Mouse (Mus musculus) forebrain, embryonic 14.5 days (tissue): ENCODE data around the gene Zfp142. TPM values are rescaled to one million over a fixed set of nuclear protein-coding genes. Genes with fewer than 3 reads are reported as not detected.

ENCODE experiments used
- ATAC-seq: fragments of 200-750 bp; cut with Nextera tagmentation; 2 replicates; pipeline ENCODE4 v1.8.0; 2017; ENCODE audit warnings: mild to moderate bottlenecking, moderate library complexity
- DNase-seq: peaks from one replicate; pipeline ENCODE4 v3.0.0-alpha.2; 2015; ENCODE audit warnings: low spot score
- H3K27ac ChIP-seq: fragments of 300-500 bp; sonication (generic); 2 replicates; pipeline ENCODE4 v1.5.1; 2014; ENCODE audit warnings: low read depth, mild to moderate bottlenecking, control low read depth, low read length, moderate library complexity
- H3K27me3 ChIP-seq: fragments of 300-500 bp; sonication (generic); replicated peaks from 2 replicates; pipeline ENCODE4 v1.6.1; 2014; ENCODE audit warnings: low read length, control low read depth, mixed read lengths; ENCODE audit not compliant: control insufficient read depth, insufficient read depth
- H3K36me3 ChIP-seq: fragments of 300-500 bp; sonication (generic); 2 replicates; pipeline ENCODE4 v1.6.1; 2014; ENCODE audit warnings: low read length, control low read depth; ENCODE audit not compliant: control insufficient read depth, insufficient read depth
- H3K4me1 ChIP-seq: fragments of 300-500 bp; sonication (generic); 2 replicates; pipeline ENCODE4 v1.6.1; 2014; ENCODE audit warnings: antibody characterized with exemption, low read length, control low read depth; ENCODE audit not compliant: control insufficient read depth, insufficient read depth
- H3K4me2 ChIP-seq: fragments of 300-500 bp; sonication (generic); 2 replicates; pipeline ENCODE4 v1.6.1; 2014; ENCODE audit warnings: mild to moderate bottlenecking, control low read depth, low read length
- H3K4me3 ChIP-seq: fragments of 300-500 bp; sonication (generic); 2 replicates; pipeline ENCODE4 v1.5.1; 2014; ENCODE audit warnings: low read depth, low read length, control low read depth
- H3K9ac ChIP-seq: fragments of 300-500 bp; sonication (generic); 2 replicates; pipeline ENCODE4 v1.6.1; 2014; ENCODE audit warnings: mild to moderate bottlenecking, low read length, control low read depth, moderate library complexity
- H3K9me3 ChIP-seq: fragments of 300-500 bp; sonication (generic); replicated peaks from 2 replicates; pipeline ENCODE4 v1.6.1; 2016; ENCODE audit warnings: low read length, control low read depth, mixed read lengths; ENCODE audit not compliant: control insufficient read depth
- WGBS: fragments of 180-500 bp; shearing (Covaris S2); extraction: QIAGEN DNeasy Blood & Tissue Kit; methylation state at CpG from one replicate; pipeline ENCODE4 v1.1.7; 2014; 5-methylcytosine and 5-hydroxymethylcytosine counted together
- microRNA-seq: library from miRNA; unstranded; fragments of <30 nt; microRNA quantifications from one replicate; pipeline ENCODE4, GENCODE M21; 2016
- polyA plus RNA-seq: library from polyadenylated mRNA; unstranded; fragments of >200 nt; fragmentation: Nextera tagmentation; extraction: Ambion mirVana; gene quantifications from 2 replicates; pipeline ENCODE4 v1.2.1, GENCODE M21; 2014

The Zfp142 gene
- polyA plus RNA-seq, 1 experiment from 2014 or later, result 5.4 TPM

DNA sequence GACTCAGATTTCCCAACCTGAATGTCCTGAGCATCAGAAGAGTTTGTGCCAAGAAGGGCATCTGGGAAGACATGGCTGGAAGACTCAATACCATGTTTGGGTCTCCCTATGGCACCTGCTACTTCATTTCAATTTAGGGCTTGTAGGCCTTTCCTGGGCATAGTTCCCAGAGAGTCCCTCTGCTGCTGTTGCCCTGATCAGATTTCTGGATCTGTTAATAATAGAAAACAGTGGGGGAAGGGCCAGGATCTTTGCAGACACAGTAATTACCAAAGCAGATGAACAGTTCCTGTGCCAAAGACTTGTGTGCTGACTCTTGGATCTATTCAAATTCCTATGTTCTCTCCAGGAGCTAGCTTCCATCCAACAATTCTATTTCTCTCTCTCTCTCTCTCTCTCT, 49.4 kb downstream of the Zfp142 start:
- DNase-seq (peak; percentile 72), ATAC-seq (no peak)
- Histone ChIP-seq H3K4me1 (no peaks in the 10 kb centered on the region; the same call in 1 of the 2 replicates), H3K27ac (no peak overlapping the region), H3K4me3 (no peak overlapping the region), H3K9ac (no peak overlapping the region), H3K9me3 (no peaks in the 10 kb centered on the region), H3K4me2 (no peak overlapping the region), H3K36me3 (no peaks in the 10 kb centered on the region), H3K27me3 (no peaks in the 10 kb centered on the region)

DNA sequence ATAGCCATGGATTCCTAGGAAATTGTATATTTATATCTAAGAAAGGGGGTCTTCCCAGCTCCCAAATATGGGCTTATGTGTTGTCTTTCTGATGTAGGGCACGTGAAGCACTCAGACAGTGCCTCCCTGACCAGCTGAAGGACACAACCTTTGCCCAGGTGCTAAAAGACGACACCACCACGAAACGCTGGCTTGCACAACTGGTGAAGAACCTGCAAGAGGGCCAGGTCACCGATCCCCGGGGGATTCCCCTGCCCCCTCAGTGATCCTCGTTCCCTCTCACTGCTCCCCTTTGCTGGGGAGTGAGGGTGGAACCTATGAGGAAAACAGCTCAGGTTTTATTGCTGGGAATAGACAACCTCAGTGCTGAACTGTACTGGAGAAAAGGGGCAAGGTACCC, 59.5 kb downstream of the Zfp142 start:
- peaks cover 84% of the 10 kb centered on the region for H3K36me3 ChIP-seq
- H3K9ac ChIP-seq, result no peak overlapping the region
- no peak overlapping the region for H3K4me3 ChIP-seq
- no peaks in the 10 kb centered on the region for H3K27me3 ChIP-seq
- H3K9me3 ChIP-seq, result no peaks in the 10 kb centered on the region
- H3K4me1 ChIP-seq, result no peaks in the 10 kb centered on the region
- ATAC-seq (no peak), DNase-seq (no peak)
- WGBS, result 97% methylated on average over 7 of the region's 7 CpGs
- no peak overlapping the region for H3K27ac ChIP-seq
- H3K4me2 ChIP-seq, result no peak overlapping the region

DNA sequence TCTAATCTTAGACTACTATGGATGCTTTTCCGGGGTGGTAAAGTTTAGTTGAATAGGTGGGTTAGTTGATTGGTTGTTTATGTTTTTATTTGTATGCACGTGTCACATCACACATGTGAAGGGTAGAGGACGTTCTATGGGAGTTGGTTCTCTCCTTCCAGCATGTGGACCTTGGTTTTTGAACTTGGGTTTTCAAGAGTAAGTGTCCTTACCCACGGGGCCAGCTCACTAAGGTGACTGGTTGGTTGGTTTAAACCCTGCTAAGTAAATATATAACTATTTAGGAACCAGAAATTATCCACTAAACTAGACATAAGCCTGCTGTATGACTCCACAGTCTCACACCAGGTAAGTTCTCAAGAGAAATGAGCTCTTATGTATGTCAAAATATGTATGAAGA, 63.3 kb downstream of the Zfp142 start:
- no peaks in the 10 kb centered on the region for H3K4me1 ChIP-seq
- no peak overlapping the region for H3K9ac ChIP-seq
- H3K36me3 ChIP-seq, result peaks cover 81% of the 10 kb centered on the region
- WGBS, result 94% methylated on average over 4 of the region's 4 CpGs
- no peak for DNase-seq
- no peak overlapping the region for H3K4me3 ChIP-seq
- H3K27ac ChIP-seq, result no peak overlapping the region
- H3K4me2 ChIP-seq, result no peak overlapping the region
- no peaks in the 10 kb centered on the region for H3K9me3 ChIP-seq
- H3K27me3 ChIP-seq, result no peaks in the 10 kb centered on the region
- no peak for ATAC-seq

DNA sequence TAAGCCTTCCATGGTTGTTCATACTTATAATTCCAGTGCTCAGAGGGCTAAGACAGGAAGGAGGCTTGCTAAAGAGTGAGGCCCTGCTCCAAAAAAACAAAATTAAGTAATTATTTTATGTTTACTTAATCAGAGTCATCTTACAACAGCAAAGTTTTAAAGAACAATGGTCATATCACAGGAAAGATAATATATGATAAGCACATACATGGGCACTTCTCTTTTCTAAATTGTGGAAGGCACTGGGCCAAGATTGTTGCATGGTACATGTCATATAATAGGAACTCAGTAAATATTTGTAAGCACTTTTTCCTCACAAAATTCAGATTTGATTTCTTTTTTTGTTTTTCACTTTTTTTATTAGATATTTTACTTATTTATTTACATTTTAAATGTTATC, 68.2 kb downstream of the Zfp142 start:
- Histone ChIP-seq H3K36me3 (peaks cover 53% of the 10 kb centered on the region), H3K4me3 (no peak overlapping the region)
- ATAC-seq, result no peak

More for the DNA sequence above, 68.2 kb downstream of the Zfp142 start:
- DNase-seq, result no peak
- Histone ChIP-seq H3K4me1 (no peaks in the 10 kb centered on the region), H3K27me3 (no peaks in the 10 kb centered on the region), H3K9me3 (no peaks in the 10 kb centered on the region), H3K4me2 (no peak overlapping the region), H3K9ac (no peak overlapping the region), H3K27ac (no peak overlapping the region)

Small RNAs within 50 kb of the gene (microRNA-seq; reads per million reads assigned to microRNA genes)
- gene Gm25035, result not detected

Other genes starting within 250 kb of the Zfp142 start
- 0.50 and 0.93 TPM in 2 replicates for gene Catip, start 226.1 kb downstream of the Zfp142 start, polyA plus RNA-seq
- 1.9 and 2.4 TPM in 2 replicates for gene Slc11a1, start 213.1 kb downstream of the Zfp142 start, polyA plus RNA-seq
- 19.9 and 22.3 TPM in 2 replicates for gene Ctdsp1, start 196.7 kb downstream of the Zfp142 start, polyA plus RNA-seq
- 0.14 and 0.33 TPM in 2 replicates for gene Vil1, start 178.9 kb downstream of the Zfp142 start, polyA plus RNA-seq
- 63.2 and 66.1 TPM in 2 replicates for gene Cnot9, start 82.2 kb downstream of the Zfp142 start, polyA plus RNA-seq
- 3.3 and 3.9 TPM in 2 replicates for gene Plcd4, start 45.4 kb downstream of the Zfp142 start, polyA plus RNA-seq
- gene Usp37, start 44.0 kb downstream of the Zfp142 start, polyA plus RNA-seq, result 28.6 and 35.9 TPM in 2 replicates
- gene Bcs1l, start within 50 bp of the Zfp142 start, polyA plus RNA-seq, result 26.0 and 27.7 TPM in 2 replicates
- 15.4 and 15.8 TPM in 2 replicates for gene Rnf25, start 13.2 kb upstream of the Zfp142 start, polyA plus RNA-seq
- 19.7 and 23.0 TPM in 2 replicates for gene Stk36, start 13.2 kb upstream of the Zfp142 start, polyA plus RNA-seq
- 14.0 and 14.4 TPM in 2 replicates for gene Ttll4, start 73.5 kb upstream of the Zfp142 start, polyA plus RNA-seq
- 1.2 and 1.9 TPM in 2 replicates for gene Cyp27a1, start 125.3 kb upstream of the Zfp142 start, polyA plus RNA-seq
- not detected in 2 replicates for gene Prkag3, start 161.0 kb upstream of the Zfp142 start, polyA plus RNA-seq
- 1.3 and 3.6 TPM in 2 replicates for gene Wnt6, start 183.6 kb upstream of the Zfp142 start, polyA plus RNA-seq
- 0.56 and 0.69 TPM in 2 replicates for gene Wnt10a, start 203.3 kb upstream of the Zfp142 start, polyA plus RNA-seq